Mouse (Mus musculus) skeletal muscle tissue, adult 2 months (tissue): ENCODE results near the gene Gm9844.
"Not testable (repeated sequence)": the region's sequence is repeated elsewhere in the genome, so short reads cannot be mapped to it uniquely, and the experiment has no call there.

Experiments
- DNase-seq: peaks from one replicate; pipeline ENCODE4 v3.0.0-alpha.2; 2012; ENCODE audit warnings: low read depth, low spot score

Gene Gm9844

GRCm38 (mm10) chr7:24861913-24862312 lies at the start of gene Gm9844:
TSS of gene Gm9844 (plus strand) at chr7:24862213.
- DNase-seq: no peak

GRCm38 (mm10) chr7:24817502-24817901 lies 44.5 kb upstream of the Gm9844 start:
- DNase-seq: peak; percentile 14

- no peak for DNase-seq
Measured at GRCm38 (mm10) chr7:24824452-24824851, 37.6 kb upstream of the Gm9844 start.

- no peak for DNase-seq
Measured at GRCm38 (mm10) chr7:24827181-24827580, 34.8 kb upstream of the Gm9844 start.

- DNase-seq: not testable (repeated sequence)
Measured at GRCm38 (mm10) chr7:24838732-24839409, 23.1 kb upstream of the Gm9844 start.

GRCm38 (mm10) chr7:24839410-24839808 lies 22.6 kb upstream of the Gm9844 start:
- DNase-seq: no peak

GRCm38 (mm10) chr7:24840331-24840730 lies 21.7 kb upstream of the Gm9844 start:
- DNase-seq: no peak

- no peak for DNase-seq
Measured at GRCm38 (mm10) chr7:24841009-24841408, 21.0 kb upstream of the Gm9844 start.

- no peak for DNase-seq
Measured at GRCm38 (mm10) chr7:24844144-24844543, 17.9 kb upstream of the Gm9844 start.

GRCm38 (mm10) chr7:24845181-24845580 lies 16.8 kb upstream of the Gm9844 start:
- DNase-seq: no peak

- no peak for DNase-seq
Measured at GRCm38 (mm10) chr7:24845713-24846112, 16.3 kb upstream of the Gm9844 start.

- not testable (repeated sequence) for DNase-seq
Measured at GRCm38 (mm10) chr7:24846576-24846975, 15.4 kb upstream of the Gm9844 start.

- DNase-seq: no peak
Measured at GRCm38 (mm10) chr7:24850162-24850561, 11.9 kb upstream of the Gm9844 start.

- DNase-seq: peak; percentile 7
Measured at GRCm38 (mm10) chr7:24850899-24851303, 11.1 kb upstream of the Gm9844 start.

GRCm38 (mm10) chr7:24851596-24852325 lies 10.3 kb upstream of the Gm9844 start:
- no peak for DNase-seq

- no peak for DNase-seq
Measured at GRCm38 (mm10) chr7:24852557-24853232, 9.3 kb upstream of the Gm9844 start.

- DNase-seq: no peak
Measured at GRCm38 (mm10) chr7:24853233-24853563, 8.8 kb upstream of the Gm9844 start.

GRCm38 (mm10) chr7:24853695-24854094 lies 8.3 kb upstream of the Gm9844 start:
- no peak for DNase-seq

GRCm38 (mm10) chr7:24856460-24857120 lies 5.4 kb upstream of the Gm9844 start:
- DNase-seq: no peak

GRCm38 (mm10) chr7:24859234-24859633 lies 2.8 kb upstream of the Gm9844 start:
- no peak for DNase-seq

- DNase-seq: no peak
Measured at GRCm38 (mm10) chr7:24862853-24863252, 840 bp downstream of the Gm9844 start.

GRCm38 (mm10) chr7:24864156-24864555 lies 2.1 kb downstream of the Gm9844 start:
- DNase-seq: no peak
